Mouse (Mus musculus): ENCODE results near the gene Birc6.

DNA sequence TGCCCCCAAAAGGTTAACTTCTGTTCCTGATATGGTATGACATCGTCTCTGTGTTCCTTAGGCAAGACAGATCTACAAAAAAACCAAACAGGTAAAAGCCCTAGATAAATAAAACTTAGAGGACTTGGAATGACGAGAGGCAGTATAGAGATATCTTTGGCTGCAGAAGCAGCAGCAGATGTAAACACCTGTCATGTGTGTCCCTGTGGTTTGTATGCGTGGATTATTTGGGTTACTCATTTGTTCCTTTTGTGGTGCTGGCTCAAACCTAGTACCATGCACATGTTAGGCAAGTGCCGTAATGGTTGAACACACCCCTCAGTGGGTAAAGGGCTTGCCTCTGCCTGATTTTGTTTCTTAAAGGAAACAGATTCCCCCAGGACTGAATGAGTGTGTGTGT, 27.9 kb upstream of the Birc6 start:
- TF ChIP-seq POLR2A (IDR thresholded peaks at IDR 0.05; ENCODE audit: borderline replicate concordance, control insufficient read depth, low read depth, low read length) (no peak), CTCF (IDR thresholded peaks at IDR 0.05; ENCODE audit: control insufficient read depth, insufficient read depth, low read length) (no peak)

Measured in bone marrow, adult 2 months (tissue).